Mouse (Mus musculus) urinary bladder, postnatal 14 days (tissue): Measurements from ENCODE around the gene Gata3.

Experiments
- DNase-seq: peaks from one replicate; pipeline ENCODE4 v3.0.0; 2021; ENCODE audit warnings: low spot score

Gene Gata3

DNA sequence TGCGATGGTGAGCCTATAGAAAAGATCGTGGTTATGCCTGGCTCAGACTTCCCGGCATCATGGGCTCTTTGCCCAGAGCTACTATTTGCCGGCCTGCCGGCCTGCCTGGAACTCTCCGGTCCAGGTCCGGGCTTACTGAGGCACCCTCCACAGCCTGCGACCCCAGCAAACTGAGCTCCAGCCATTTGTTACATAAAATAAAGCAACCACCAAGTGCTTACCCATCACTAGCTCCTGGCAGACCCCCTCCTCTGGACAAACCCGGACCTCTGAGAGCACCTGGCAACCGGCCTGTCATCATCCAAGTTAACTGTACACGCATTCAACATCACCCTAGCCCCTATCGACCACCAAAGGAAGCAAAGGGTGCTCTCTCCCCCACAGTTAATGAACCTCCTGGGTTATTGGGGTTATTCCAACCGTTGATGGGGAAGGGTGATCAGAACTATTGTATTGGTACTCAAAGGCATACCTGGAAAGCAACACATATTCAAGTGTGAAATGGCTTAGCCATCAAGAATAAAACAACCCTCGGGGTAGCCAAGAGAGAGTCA is 4.5 kb downstream of the Gata3 start:
- DNase-seq = no peak

DNA sequence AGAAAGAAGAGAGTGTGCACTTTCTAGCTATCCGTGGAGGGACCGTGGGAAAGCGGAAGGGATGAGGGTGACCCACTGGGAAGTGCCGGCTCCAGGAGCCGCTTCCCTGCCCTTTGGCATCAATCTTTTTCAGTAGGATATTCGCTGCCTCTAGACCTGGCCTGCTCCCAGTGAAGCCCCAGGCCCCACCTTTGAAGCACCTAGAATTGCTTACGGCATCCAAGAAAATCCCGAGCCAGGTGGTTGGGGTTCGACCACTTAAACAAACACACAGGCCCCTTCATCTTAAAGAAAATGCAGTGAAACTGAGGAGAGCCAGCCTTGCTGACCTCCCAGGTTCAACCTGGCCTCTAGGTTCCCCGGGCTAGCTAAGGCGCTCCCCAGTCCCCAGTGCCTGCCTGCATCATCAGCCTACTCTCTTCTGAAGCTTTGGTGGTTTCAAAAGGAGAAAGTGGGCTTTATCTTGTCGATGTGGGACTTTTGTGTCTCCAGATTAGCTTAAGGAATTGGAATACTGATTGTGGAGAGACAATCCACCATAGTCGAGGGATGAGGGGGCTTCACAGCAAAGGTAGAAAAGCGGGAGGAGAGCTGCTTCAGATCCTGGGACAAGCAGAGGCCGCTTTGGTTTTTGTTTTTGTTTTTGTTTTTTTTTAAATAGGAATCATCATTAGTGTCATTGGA is 5.2 kb downstream of the Gata3 start:
- DNase-seq = no peak

DNA sequence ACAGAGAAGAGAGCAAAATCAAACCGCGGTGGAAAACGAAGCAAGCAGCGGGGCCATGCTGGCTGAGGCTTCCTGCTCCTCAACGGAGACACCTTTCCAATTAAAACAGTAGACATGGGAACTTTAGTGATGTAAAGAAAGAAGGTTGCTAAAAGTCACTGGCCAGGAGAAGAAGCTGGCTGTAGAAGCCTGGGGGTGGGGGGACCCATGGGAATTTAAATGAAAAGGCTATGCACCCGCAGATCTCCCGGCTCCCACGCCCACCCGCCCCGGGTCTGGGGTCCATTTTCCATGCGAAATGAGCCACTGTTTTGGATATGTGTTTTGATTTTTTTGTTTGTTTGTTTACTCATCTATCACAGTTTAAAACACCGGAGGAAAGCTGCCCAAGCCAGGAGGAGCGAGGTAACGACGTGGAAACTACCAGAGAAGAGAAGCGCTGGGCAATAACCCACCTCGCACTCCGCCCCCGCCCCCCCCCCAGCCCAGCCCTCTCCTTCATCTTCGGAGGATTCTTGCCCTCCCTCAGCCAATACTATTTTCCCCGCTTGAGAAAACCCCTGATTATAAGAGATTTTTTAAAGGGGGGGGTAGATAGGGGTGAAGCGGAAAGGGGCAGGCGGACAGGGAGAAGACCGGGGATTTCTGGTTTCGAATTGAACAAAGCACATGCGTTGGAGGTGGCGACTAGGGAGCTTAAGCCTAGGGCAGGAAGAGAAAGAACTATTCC is 5.9 kb downstream of the Gata3 start:
- no peak for DNase-seq

DNA sequence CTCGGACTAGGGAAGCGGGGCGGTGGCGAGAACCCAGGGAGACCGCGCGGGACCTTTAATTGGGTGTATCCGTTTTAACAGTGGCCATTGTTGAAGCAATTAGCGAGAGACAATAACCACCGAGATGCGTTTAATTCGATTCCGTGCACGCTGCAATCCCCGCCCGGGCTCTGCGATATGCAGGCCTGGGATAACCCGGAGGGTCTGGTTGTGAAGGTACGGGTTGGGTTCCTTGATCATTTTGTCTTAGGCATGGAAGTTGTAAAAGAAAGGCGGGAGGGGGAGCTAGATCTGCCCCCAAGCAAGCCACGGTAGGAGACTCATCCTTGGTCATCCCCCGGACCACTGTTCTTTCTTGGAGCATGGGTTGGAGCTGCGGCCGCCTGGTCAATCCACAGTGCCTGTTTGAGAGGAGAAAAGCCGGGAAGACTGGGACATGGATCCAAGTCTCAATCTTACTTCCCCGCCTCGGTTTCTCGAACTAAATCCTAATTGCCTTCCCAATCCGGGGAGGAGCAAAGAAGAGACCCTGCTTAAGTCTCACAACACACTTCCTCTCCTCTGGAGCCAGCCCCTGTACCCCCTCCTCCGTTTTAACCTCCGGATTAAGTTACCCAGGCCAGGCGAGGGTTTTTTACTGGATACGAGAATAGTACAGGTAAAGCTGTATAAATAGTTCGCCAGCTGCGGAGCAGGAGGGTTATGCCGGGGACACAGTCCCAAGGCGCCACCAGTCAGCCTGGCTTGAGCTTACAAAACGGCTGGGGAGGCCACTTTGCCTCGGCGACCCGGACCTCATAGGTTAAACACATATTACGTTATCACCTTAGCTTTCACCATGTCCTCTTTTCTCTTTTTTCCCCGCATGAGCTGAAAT is 6.7 kb downstream of the Gata3 start:
- DNase-seq = no peak

DNA sequence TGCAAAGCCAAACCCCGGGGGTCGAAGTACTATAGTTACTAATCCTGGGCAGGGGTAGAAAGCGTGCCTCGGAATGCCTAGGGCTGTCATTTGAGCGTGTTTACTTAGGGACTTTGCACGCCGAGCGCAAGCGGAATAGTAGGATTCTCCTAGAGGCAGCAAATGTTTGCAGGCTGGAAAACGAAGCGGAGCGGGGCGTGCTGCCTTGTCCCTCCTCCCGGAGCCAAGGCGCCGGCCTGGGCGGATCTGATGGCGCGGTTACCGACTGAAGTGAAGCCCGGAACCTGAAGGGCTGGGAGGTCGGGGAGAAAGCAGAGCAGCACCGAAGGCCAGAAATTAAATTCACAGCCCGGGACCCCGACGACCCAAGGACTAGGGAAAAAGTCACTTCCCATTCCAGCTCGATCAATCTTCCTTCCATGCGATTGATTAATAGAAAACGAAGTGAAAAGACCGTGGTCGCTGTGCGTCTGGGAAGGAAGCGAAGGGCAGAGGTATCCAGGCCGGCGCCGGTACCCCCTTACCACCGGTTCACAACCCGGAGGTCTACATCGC is 7.4 kb downstream of the Gata3 start:
- peak; percentile 61 for DNase-seq

DNA sequence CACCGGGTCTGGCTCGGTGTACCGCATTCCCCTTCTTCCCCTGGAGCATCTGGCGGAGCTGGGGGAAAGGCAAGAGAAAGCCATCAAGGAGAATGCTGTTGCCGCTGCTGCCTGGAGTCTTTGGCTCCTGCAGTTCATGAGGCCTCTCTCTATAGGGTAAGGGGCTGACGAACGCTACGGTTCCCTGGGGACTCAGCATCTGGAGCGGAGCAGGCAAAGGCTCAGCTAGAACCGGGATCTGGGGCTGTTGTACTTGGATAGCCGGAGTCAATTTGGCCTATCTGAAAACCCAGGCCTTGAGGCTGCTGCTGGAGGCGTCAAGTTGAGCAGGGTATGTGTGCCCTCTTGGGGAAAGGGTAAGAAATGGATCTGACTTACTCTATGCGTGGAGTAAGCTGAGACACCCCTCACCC is 8.2 kb downstream of the Gata3 start:
- no peak for DNase-seq

DNA sequence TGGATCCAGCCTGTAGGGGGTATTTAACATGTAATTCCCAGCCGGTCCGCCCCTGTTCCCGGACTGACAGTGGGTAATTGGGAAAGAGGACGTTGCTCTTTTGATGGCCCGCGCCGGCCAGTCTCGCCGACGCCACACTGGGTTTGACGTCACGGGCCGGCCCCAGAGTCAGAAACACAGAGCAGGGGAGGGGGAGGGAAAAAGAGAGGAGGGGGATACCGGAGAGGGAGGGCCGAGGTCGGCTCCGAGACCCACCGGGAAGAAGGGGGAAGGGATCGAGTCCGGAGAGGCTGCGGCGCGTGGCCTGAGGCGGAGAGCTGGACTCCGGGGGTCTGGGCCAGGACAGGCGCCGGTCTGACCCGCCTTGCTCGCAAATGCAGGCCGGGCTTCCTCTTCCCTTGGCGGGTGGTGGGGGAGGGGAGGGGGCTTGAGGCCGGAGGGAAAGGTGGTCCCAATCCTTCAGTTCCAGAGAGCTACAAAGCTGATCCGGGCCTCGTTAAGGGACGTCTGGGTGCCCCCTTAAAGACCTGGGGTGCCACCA is 8.7 kb downstream of the Gata3 start, which contains the start of gene 4930412O13Rik:
Gene 4930412O13Rik (plus strand): TSS at position 202 of the 541 bp plus-strand sequence.
- DNase-seq = no peak

DNA sequence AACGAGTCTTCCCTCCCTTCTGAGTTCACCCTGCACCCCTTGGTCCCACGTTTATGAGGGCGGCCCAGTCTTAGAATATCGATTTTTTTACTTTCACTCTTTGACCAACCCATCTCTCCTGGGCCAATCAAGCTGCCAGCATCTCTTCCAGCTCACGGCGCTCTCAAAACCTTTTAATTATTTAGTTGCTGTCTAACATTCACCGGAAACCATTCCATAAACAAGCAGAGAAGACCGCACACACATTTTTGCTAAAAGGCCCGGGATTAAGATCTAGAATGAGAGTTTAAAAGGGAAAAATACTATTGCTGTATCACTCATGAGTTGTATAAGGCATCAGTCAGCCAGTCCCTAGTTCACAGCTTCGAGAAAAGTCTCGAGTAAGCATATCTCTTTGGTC is 9.6 kb downstream of the Gata3 start:
- no peak for DNase-seq

DNA sequence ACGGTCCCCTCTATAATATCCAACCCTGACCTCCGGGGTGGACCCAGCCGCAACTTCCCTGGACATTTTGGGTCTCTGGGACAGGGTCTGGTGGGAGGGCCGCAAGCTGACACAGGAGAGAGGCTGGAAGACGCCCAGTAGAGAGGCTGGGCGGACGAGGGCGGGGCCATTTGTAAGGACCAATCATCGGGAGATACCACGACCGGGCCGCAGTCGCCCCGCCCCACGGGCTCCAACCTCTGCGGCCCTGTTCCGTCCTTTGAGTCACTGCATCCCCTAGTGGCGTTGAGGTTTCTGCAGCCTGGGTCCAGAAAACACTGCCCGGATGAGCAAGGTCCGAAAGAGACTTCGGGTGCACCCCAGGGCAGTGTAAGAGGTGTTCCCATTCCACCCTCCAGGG is 10.3 kb downstream of the Gata3 start:
- DNase-seq = peak; percentile 97

DNA sequence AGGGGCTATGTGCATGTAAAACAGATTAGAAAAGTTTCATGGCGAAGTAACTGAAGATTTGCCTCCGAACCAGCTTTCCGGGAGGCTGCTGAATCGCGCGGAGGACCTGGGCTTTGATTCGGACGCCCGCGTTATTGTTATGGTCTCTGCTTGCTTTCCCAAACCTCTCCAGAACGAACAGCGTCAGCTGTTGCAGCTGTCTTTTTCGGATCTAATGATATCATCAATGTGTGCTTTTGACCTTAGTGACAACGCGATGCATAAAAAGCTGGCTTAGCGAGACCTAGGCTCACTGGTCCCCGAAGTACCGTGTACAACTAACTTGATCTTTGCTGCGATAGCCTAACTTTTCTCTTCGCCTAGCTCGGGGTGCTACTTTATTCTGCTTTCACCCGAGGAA is 10.7 kb downstream of the Gata3 start:
- DNase-seq = no peak

DNA sequence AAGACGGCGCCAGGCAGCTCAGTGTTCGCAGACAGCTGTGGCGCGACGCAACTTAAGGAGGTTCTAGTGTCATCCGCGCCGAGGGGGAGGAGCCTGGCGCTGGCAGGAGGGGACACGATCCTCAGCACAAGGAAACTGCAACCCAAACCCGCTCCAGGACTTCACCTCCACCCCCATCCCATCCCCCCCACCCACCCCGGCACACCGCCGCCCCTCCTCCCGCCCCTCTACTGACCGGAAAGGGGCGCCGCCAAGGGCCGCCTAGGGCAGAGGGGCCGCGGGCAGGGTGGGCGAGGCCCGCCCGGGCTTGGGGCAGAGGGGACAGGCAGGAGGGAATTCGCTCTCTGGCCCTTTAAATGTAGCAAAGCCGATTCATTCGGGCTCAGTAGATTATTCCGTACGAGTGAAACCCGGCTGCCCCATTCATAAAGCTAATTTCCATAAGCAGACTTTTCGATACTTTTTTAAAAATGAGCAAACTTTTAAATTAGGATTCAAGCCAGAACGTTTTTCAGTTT is 11.2 kb downstream of the Gata3 start:
- DNase-seq = peak; percentile 88

DNA sequence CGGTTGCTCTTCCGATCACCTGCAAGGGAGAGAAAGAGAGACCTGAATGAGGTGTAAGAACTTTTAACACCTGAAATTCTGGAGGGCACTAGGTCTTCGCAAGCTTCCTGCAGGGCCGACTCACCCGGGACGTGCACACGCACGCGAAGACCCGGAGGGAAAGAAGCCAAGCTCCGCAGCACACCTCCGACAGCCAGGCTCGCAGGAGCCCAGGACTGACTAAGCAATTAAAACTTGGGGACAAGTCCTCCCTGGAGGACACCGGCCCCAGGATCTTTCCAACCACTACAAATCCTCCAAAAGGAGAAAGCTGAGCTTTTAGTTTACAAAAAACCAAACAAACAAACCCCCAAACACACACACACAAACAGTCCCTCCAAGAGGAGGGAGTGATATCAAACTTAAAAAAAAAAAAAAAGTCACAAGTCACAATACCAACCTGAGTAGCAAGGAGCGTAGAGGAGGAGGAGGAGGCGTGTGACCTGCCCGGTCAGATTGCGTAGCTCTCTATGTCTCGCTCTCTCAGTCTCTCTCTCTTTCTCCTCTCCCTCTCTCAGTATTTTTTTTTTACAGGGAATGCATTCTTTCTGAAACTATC is 11.8 kb downstream of the Gata3 start:
- DNase-seq = no peak

DNA sequence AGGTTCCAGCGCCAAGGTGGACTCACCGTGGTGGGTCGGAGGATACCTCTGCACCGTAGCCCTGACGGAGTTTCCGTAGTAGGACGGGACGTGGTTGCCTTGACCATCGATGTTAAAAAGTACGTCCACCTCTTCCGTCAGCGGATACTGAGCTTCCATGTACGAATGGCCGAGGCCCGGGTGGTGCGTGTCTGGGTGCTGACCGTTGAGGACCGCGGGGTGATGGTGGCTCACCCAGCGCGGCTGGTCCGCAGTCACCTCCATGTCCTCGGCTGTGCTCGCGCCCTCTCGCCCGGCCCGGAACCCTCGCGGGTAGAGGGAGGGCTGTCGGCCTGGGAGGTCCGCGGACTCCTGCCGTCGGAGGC is 12.5 kb downstream of the Gata3 start:
- no peak for DNase-seq

DNA sequence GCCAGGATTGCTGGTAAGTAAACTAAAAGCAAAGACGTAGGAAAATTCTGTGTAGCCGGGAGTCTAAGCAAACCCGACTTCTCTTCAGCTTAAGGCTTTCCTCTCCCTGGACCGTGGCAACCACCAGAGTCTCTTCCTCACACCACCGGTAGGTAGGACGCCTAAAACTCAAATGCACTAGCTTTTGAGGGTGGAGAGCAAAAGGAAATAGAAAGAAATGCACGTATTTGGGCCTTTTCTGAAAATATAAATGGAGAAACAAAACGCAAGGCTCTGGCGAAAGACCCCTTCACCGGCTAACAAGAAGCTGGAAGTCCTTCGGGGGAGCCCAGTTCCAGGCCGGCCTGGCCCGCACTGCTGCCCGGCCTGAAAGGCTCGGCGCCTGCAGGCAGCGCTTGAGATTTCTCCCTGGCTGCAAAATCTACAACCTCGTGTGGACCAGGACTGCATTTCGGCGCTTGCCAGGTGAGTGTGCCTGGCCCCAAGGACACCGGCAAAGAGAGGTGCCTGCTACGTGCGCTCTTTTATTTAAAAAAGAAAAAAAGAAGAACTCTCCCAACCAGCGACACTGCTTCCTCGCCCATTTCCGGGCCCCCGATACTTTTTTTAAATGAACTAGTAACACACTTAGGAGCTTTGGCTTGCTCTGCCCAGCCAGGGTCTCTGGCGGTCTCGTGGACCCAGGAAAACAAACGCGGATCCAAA is 13.1 kb downstream of the Gata3 start:
- DNase-seq = no peak

DNA sequence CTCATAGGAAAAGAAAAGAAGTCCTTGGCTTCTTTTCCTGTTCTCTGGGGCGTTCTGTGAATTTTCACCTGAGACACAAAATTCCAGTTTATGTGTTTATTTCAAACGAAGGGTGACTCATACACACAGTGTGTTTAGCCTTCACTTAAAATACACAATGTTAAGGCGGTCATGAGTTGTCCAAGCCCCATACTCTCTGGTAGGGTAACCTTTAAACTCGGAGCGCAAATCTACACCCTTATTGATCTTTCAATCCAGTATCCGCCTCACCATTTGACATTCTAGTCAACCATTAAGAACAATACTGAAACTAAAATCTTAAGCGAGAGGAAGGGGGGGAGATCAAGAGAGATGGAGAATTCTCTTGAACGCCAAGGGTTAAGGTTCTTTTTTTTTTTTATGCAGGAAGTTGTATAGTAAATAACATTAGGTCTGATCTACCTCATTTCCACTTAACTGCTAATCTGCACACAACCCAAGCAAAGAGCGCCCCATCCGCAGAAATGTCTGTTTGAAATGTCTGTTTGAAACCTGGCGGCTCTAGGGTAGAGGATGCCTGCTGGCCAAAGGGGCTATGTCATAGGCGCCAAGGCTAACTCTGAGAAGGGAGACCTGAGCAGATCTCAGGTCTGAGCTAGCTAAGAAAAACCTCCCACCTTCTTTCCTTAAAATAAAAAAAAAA is 14.0 kb downstream of the Gata3 start:
- DNase-seq = peak; percentile 2

DNA sequence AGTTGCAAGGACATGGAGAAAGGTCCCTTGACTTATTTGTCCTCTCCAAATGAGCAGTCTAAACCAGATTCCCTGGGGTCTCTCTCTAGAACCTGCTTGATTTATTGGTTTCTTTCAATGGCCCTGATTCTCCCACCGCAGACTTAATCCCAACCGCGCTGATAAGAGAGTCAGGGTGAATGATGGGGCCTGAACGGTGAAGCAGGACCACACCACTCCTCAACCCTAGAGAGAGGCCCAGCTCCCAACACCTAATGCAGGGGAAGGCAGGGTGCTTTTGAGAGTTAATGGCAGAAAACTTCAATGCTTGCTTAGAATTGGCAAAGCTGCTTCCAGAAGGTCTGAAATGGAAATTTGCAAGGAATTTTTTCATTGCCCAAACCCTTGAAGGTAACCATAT is 14.6 kb downstream of the Gata3 start:
- DNase-seq = no peak

DNA sequence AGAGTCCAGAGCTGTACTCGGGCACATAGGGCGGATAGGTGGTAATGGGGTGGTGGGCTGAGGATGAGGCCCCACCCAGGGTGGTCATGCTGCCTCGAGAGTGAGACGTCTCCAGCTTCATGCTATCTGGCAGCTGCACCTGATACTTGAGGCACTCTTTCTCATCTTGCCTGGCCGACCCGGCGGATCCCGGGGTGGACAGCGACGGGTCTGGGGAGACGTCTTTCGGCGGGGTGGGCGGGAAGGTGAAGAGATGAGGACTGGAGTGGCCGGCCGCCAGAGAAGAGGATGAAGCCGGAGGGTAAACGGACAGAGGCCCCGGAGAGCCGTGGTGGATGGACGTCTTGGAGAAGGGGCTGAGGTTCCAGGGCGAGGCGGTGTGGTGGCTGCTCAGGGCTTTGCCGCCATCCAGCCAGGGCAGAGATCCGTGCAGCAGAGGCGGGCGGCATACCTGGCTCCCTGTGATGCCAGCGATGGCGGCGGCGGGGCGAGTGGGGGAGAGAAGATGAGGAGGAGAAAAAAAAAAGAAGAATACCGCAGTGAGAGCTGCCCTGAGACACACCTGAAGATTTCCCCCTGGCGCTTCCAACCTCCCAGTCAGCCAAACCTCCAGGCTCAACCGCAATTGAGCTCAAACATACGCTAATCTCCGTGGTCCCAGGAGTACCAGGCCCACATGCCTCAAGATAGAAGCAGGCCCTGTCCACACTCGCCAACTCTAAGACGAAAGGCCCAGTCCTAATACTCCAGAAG is 15.2 kb downstream of the Gata3 start:
- DNase-seq = no peak

DNA sequence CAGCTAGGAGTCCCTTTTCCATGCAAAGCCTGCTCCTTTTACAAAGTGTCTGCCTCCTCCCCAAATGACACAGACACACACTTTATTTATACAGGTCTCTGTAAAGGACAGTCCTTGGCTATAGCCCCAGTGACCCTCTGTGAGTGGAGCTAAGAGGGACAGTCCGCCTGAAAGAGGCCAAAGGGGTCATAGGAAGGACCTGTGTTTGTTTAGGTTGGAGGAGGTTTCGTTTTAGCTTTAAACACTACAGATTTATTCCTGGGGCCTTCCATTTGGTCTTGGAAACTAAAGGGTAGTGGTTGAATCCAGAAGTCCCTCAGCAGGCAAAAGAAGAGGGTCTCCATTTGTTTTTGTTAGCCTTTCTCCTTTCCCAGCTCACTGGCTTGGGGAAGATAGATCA is 16.1 kb downstream of the Gata3 start:
- no peak for DNase-seq

DNA sequence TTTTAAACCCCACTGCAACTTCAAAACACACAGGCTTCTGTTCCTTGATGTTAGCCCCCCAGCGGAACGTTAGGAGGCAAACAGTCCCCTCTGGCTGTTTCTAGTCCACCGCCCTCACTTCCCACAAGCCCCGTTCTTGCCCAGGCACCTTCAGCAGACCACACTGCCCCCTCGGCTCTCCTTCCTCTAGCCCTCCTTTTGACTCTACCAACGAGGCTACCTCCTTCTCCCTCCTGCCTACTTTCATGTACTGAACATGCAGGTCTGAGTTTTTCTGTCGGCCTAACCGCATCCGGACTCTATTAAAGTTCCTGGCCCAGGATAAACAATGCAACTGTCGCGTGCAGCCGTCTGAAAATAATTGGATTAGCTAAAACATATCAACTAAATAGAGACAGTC is 17.2 kb downstream of the Gata3 start:
- DNase-seq = no peak
